Mouse (Mus musculus) gastrocnemius, adult 8-10 months (tissue): ENCODE results near the gene Ccdc125. TPM values are rescaled to one million over a fixed set of nuclear protein-coding genes. Genes with fewer than 3 reads are reported as not detected.
"Not testable (repeated sequence)": the region's sequence is repeated elsewhere in the genome, so short reads cannot be mapped to it uniquely, and the experiment has no call there.

ENCODE experiments used
- DNase-seq, 2 experiments: peaks; one replicate each; pipeline ENCODE4 v3.0.0; 2022; ENCODE audit warnings: low spot score in 2 of 2
- total RNA-seq, 4 experiments: library from RNA; stranded (reverse); gene quantifications; 2 replicates each; pipeline ENCODE4 v1.2.4; 2022

Gene Ccdc125
- total RNA-seq, 4 experiments from 2014 or later = 0.29 to 0.43 (median 0.38) TPM; not detected in 1

- DNase-seq = no peak
Measured at GRCm38 (mm10) chr13:100715467-100715866, 46.0 kb downstream of the Ccdc125 start.

DNA sequence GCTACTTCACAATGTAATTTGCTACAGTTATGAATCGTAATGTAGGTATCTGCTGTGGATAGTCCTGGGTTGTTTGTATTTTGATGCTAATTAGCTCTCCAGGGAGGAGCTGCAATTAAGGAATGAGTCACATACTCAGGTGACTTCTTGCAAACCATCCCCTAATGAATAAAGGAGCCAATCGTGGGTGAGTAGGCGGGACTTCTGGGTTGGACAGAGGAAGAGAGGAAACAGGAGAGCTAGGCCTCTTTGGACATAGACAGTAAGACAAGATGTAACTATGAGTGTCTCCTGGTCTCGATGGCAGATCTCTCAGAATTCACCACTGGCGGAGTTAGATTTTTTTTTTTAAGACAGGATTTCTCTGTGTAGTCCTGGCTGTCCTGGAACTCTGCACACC, 52.1 kb downstream of the Ccdc125 start:
- no peak for DNase-seq

DNA sequence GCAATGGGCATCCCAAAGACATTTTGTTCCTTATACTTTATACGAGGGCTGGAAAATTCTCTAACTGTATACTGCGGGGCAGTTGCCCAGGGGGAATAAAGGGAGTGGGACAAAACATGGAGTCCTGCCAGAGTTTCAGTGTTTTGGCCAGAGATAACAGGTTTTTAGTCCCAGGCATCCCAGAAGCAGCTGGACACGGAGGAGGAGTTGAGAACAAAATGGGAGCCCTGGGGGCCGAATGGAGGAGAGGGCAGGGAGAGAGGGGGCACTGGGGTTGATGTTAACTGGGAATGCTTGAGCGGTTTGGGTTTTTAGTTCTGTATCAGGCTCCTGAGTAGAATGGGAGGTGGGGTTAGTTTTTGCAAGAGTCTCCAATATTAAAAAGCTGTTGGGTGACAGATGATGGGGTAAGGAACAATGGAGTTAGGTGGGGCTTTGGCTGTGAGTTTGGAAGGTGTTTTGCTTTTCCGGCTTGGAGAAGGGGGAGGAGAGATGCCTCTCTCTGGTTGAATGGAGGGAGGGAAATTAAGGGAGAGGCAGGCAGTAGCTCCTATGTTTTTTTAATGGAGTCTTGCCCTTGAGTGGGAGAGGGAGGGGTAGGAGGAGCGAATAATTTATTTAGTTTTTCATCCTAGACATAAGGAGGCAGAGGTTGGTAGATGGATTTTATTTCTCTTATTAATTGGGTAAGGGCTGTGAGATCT, 54.7 kb downstream of the Ccdc125 start:
- no peak for DNase-seq

- DNase-seq = no peak
Measured at GRCm38 (mm10) chr13:100725194-100725593, 55.7 kb downstream of the Ccdc125 start.

DNA sequence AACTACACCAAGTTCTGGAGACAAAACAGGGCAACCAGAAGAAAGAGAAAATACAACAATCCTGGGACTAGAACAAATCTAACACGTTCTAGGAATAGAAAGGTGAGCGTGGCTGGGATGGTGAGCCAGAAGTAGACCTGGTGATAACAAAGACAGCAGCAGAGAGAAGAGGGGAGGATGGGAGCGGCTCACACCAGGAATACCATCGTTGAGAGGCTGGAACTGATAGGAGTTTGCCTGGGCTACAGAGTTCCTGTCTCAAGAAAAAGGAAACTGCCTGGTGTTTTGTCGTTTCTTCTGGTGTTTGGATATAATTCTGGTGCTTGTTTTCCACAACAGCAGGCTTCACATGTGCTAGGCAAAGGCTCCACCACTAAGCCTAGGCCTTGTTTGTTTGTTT, 58.6 kb downstream of the Ccdc125 start:
- no peak for DNase-seq

DNA sequence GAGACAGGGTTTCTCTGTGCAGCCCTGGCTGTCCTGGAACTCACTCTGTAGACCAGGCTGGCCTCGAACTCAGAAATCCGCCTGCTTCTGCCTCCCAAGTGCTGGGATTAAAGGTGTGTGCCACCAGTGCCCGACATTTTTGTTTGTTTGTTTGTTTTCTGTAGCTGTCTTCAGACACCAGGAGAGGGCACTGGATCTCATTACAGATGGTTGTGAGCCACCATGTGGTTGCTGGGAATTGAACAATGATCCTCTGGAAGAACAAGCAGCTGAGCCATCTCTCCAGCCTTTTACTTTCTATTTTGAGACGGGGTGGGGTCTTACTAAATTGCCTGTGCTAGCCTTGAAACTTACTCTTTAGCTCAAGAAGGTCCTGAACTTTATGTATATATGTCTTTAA, 59.0 kb downstream of the Ccdc125 start:
- not testable (repeated sequence) for DNase-seq

DNA sequence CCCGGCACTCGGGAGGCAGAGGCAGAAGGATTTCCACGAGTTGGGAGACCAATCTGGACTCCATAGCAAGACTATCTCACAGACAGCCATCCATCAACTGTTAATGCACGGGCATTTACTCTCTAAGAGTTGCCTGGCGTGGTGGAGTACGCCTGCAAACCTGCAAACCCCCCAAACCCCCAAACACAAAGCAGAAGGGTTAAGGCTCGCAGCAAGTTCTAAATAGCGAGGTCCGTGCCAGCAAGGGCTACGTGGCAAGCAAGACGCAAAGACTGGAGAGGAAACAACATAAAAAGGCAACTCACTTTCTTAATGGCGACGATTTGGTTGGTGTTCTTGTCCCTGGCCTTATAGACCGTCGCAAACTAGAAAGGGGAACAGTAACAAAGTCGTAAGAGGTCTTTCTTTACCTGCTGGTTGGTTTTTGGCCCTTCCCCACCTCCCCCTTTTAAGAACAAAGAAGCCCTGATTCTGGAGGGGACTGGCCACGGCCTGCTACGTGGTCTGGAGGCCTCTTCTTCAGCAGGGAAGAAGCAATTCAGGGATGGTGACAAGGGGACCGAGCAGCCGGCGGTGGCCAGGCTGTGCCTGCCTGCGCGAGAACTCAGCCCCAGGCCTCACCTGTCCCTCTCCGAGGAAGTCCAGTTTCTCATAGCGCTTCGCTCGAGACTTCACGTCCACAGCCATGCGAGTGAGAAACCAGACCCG, 60.8 kb downstream of the Ccdc125 start:
- DNase-seq = no peak

- peak; percentile 87 to 90 for DNase-seq
Measured at GRCm38 (mm10) chr13:100730861-100731176, 61.3 kb downstream of the Ccdc125 start, which contains the start of gene Cdk7. Gene Cdk7, minus strand, starts transcription at chr13:100730939.

DNA sequence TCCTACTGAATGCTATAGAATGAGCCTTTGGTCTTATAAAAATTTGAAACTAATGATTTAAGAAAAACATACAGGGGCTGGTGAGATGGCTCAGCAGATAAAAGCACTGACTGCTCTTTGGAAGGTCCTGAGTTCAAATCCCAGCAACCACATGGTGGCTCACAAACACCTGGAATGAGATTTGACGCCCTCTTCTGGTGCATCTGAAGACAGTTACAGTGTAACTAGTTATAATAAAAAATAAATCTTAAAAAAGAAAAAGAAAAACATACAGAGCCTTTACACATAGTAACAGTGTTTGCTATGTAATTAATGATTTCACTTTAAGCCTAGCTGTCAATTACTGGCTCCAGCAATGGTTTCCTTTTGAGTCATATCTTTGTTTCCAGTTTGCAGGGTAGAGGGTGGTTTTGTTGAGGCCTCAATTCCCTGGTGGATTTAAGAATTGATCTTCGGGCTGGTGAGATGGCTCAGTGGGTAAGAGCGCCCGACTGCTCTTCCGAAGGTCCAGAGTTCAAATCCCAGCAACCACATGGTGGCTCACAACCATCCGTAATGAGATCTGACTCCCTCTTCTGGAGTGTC, 62.0 kb downstream of the Ccdc125 start:
- not testable (repeated sequence) for DNase-seq

- DNase-seq = no peak
Measured at GRCm38 (mm10) chr13:100732756-100733155, 63.2 kb downstream of the Ccdc125 start.

DNA sequence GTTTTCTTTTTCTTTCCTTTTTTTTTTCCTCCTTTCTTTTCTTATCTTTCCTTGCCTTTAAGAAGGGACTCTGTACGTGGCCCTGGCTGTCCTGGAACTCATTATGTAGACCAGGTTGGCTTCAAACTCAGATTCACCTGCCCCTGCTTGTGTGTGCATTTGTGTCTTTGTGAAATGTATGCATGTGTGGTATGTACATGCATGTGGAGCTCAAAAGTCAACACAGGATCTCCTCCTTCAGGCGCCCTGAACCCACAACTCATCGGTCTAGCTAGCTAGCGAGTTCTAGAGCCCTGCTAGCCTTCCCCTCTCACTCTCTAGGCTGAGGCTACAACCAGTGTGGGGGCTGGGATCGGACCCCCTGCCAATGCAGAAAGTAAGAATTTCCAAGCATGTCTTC, 73.3 kb downstream of the Ccdc125 start:
- DNase-seq = no peak

- DNase-seq = no peak
Measured at GRCm38 (mm10) chr13:100743346-100744035, 74.0 kb downstream of the Ccdc125 start.

DNA sequence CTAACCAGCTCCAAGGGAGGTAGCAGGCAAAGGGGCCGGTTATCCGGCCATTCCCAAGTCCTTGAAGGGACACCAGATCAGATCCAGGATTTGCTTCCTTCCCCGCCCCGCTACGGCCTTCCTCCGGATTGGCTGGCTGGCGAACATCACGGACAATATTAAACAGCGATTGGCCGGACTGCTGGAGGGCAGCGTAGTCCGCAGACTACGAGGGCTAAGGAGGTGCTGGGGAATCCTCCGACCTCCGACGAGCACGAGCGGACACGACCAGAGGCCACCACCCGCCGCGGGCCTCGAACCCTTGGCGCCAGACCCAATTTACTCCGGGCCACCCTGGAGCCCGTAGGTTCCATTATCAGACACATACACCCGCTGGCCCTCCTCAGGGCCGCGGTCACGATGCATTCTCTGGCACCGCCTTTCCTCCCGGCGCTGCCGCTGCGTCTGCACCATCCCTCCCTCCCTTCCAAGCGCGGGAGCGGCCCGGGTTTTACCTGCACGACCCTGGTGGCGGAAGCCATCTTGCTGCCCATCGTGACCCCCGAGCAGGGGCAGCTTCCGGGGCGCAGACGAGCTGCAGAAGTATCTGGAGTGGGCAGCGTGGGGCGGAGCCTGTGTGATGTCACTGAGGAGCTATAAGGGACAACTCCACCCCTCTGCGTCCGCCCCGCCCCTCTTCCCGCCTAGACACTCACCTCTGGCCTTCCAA, 74.7 kb downstream of the Ccdc125 start, which contains the start of gene Mrps36:
Mrps36 (minus strand) TSS at position 624 of the 709 bp plus-strand sequence.
- peak; percentile 91 to 93 for DNase-seq

DNA sequence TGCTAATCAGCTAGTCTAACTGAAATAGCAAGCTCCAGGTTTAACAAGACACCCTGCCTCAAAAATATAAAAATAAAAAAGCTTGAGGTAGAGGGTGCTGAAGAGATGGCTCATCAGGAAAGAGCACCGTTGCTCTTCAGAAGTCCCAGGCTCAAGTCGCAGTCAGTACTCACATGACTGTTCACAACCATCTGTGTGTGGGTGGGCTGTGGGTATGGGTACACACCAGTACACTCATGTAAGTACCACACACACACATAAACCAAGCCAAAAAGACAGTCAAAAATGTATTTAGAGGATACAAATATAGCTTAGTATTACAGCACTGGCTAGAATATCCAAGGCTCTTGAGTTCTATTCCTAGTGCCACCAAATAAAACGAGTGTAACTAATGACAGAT, 76.6 kb downstream of the Ccdc125 start:
- DNase-seq = no peak

Other genes with a start within 250 kb of the Ccdc125 start
- gene Naip1, start 216.8 kb upstream of the Ccdc125 start, total RNA-seq = not detected
- 10 to 100 TPM; 15.6 to 22.0 (median 18.0) TPM for gene Gtf2h2, start 177.1 kb upstream of the Ccdc125 start, total RNA-seq
- gene Ocln, start 117.0 kb upstream of the Ccdc125 start, total RNA-seq = under 1 TPM in 1 of 4 experiments, not detected in 3; 0.29 TPM
- under 1 TPM; 0.43 to 0.94 (median 0.63) TPM for gene Marveld2, start 52.7 kb upstream of the Ccdc125 start, total RNA-seq
- 10 to 100 TPM; 68.7 to 75.7 (median 73.5) TPM for gene Ak6, start 18.7 kb upstream of the Ccdc125 start, total RNA-seq
- gene Rad17, start 18.7 kb upstream of the Ccdc125 start, total RNA-seq = 10 to 100 TPM; 10.0 to 14.6 (median 12.8) TPM
- 10 to 100 TPM in 1 of 4 experiments, 1 to 10 TPM in 3; 2.1 to 15.4 (median 9.3) TPM for gene Taf9, start 18.1 kb upstream of the Ccdc125 start, total RNA-seq
- gene Cdk7, start 61.2 kb downstream of the Ccdc125 start, total RNA-seq = 10 to 100 TPM in 3 of 4 experiments, 1 to 10 TPM in 1; 9.1 to 13.1 (median 11.8) TPM
- gene Mrps36, start 74.9 kb downstream of the Ccdc125 start, total RNA-seq = 100 to 1,000 TPM; 111 to 125 (median 118) TPM
- not detected for gene Cenph, start 106.2 kb downstream of the Ccdc125 start, total RNA-seq
- gene Ccnb1, start 116.9 kb downstream of the Ccdc125 start, total RNA-seq = under 1 TPM in 1 of 4 experiments, not detected in 3; 0.25 TPM
- 10 to 100 TPM in 1 of 4 experiments, 1 to 10 TPM in 3; 7.4 to 10.3 (median 8.9) TPM for gene Slc30a5, start 163.7 kb downstream of the Ccdc125 start, total RNA-seq